Mouse (Mus musculus): ENCODE results near the gene Wdr25.

Wdr25 gene

DNA sequence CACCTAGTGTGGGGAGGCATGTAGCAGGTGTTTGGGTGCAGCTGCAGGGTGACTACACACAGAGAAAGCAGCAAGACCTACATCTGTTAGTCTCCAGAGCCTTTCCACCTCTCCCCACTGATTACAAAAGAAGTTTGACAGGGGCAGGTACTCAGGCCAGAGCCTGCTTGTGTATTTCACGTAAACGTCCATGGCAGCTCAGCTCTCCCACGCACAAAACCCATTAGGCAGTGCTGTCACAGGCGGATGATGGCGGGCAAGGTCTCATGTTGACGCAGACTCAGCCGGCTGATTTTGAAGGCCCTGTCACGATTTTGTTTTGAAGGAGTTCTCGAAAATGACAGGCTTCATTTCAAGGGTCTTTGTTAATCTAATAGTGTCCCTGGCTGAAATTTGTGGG is 45.9 kb downstream of the Wdr25 start:
- no peak for DNase-seq

DNA sequence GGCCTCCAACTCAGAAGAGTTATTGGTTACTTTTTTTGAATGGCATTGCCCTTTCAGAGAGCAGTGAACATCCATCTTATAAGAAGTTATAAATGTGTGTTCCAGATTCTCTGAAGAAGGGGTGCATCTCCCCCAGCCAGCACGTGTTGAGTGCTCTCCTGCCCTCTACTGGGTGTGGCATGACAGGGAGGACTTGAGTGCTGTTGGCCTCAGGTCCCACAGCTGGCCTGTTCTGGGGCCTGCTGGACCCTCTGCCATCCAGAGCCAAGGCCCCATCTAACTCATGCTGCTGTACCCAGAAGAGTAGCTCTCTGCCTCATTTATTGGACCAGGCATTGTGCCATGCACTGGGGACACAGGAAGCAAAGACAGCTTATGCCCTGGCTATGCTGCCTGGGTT is 46.8 kb downstream of the Wdr25 start:
- no peak for DNase-seq

DNA sequence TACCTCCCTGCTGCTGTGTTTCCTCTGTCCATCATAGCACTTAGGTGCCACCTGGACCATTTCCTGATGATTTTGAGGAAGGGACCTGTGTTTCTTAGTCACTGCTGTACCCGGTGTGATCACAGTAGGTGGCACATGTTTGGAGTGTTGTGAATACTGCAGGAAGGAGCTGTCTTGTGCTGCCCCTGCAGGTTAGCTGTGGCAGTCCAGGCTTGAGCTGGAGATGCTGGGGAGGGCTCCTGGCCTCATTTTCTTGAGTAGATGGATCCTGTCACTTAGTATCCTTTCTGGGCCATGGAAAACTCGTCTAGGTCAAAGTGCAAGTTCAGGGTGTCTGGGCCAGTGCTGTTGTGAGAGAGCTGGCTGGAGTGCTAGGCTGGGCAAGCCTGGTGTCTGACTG is 47.9 kb downstream of the Wdr25 start:
- DNase-seq = no peak

DNA sequence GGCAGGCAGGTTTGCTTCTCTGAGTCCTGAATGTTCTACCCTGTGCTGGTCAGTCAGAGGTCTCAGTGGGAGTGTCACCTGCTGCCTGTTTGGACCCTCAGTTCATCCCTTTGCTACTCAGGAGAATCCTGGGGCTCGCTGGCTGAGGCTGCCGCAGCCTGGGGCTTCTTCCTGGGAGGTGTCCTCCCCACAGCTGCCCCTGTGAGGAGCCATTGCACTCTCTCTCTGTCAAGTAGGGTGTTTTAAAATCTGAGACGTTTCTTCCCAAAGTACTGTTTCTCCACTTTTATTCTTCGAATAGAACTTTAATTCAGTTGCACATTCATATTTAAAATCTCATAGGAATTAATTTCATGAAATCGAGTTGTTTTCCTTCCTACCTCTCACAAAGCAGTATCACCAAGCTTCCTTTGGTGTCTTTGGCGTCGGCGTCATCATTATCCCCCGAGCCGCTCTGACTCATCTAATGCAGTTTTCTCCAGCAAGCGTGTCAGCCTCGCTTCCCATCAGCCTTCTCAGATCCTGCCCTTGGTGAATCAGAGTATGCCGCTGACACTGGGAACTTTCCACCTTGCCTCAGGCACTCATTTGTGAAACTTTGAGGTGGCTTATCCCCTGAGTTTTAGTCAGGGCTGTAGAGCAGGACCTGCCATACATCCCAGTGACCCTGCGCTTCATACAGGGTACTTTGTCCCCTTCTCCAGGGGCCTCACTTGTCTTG is 48.9 kb downstream of the Wdr25 start:
- DNase-seq = no peak

DNA sequence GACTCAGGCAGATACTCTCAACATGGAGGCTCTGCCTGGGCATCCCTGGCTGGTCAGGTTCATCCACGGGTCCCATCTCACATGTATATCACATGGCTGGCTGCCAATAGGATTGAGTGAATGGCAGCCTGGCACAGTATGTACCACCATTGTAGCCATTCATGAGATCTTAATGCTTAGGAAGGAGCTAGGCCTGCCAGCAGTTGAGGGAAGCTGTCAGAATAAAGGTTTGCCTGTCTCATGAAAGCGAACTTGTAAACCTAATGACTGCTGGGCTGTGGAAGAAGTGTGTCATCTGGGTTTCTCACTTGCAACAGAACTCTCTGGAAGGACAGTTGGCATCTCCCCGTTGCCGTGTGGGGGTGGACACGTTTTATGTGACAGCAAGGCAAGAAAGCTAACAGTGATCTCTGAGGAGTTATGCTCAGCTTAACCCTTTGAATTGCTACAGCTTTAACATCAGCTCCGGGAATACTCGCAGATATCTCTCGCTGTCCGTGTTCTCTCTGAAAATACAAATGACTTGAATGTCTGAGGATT is 59.6 kb downstream of the Wdr25 start:
- DNase-seq = no peak

DNA sequence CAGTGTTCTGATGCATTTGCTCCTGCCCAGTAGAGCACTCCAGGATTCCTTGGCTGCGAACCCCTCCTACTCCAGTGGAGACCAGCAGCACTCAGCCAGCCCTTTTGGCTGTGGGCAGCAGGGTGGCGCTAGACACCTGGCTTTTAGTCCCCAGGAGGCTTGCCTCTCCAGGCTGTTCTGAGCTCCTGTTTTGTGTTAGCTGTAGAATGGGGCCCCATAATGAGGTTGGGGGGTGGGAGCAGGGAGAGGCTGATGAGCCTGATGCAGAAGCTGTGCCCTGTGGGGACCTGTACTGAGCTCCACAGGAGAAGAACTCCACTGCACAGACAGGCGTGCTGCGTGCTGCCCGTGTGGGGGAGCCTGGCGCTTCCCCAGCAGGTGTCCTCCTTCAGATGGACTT is 60.4 kb downstream of the Wdr25 start:
- DNase-seq = no peak

DNA sequence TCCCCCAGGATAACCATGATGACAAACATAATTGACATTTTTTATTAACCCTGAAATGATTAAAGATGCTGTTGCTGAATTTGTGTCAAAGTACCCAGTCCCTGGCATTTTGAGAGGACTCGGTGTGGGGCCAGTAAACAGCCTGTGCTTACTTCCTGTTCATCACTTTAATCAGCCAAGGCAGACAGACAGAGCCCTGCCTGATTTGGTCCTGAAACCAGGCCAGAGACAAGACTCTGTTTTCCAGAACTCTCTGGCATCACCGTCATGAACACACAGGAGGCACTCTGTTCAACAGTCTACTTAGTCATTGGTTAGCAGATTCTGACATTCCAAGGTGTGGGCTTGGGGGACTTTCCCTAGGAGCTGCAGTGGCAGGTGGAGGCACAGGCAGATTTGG is 61.0 kb downstream of the Wdr25 start:
- no peak for DNase-seq

DNA sequence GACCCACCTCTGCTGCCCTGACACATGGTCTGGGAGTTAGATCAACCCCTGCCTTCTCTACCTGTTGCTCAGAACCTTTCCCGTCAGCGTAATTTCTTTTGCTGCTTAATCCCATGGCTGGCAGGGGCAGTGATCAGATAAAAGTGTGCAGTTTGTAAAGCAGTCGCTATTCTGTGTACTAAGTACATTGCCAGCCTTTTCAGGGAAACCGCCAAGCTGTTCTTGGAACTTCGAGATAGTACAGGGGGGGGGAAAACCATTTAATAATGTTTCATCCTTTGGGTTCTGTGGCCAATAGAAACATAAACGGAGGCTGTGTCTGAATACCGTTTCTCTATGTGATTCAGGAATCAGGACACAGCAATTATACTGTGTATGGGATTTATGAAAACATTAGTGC is 65.1 kb downstream of the Wdr25 start:
- DNase-seq = no peak

DNA sequence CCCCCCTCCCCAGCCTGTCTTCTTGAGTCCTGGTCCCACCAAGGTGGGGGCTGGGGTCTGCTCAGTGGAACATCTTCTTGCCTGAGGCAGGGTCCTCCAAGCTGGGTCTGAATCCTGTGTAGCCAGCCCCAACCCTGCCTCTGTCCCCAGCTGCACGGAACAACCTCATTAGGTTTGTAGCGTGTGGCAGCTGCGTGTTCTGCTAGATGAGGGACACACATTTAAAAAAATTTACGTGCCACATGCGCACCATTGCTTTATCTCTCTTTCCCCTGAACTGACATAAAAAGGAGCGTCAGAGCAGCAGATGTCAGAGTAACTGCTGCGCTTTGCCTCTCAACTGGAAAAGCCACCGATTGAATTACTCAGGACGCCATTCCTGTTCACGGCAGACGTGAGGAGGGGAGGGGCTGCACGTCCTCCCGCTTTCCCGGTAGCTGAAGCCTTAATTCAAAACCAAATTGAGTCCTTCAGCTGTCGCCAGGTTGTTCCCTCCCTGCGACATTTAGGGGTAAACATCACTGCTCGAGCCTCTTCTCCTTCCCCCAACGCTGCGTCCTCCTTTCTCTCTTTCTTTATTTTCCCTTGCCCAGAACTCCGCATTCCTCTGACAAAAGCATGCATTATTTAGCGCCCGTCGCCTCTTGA is 65.7 kb downstream of the Wdr25 start:
- DNase-seq = no peak

DNA sequence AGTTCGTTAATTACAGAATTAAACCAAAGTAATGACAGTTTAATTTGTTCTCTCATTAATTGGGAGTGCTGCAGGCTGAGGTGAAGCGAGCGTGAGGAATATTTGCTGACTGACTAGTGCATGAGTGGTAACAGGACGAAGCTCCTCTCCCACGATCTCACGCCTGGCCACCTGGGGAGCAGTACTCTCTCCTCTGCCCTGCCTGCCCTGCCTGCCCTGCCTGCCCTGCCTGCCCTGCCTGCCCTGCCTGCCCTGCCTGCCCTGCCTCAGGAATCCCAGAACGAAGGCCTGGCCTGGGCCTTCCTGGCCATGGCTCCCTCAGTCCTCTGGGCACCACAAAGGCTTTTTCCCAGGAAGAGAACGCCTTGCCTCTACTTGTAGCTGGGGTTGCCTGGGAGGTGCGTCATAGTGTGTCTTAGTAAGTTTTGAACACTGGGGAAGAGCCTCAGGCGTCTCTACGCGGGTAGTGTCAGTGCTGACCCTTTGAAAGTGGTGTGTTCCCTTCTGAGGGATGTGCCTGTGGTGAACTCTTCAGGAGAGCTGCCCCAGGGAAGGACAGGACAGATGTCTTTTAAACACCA is 66.3 kb downstream of the Wdr25 start:
- DNase-seq = no peak

DNA sequence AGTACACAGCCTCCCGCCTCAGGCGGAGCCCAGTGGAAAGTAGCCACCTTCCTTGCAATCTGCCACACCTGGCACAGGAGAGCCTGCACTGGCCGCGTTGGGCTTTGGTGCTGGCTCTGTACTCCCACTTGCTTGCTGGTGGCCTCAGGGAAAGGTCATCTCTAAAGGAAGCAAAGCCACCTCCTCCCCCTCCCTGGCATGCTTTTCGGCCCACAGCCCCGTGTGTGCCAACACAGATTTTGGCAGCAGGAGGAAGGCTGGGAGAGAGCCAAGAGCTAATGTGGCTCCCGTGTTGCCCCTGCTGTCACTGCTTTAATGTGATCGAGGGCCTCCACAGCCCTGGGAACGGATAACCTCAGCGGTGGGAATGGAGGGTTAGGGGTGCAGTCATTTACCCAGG is 66.8 kb downstream of the Wdr25 start:
- DNase-seq = no peak

DNA sequence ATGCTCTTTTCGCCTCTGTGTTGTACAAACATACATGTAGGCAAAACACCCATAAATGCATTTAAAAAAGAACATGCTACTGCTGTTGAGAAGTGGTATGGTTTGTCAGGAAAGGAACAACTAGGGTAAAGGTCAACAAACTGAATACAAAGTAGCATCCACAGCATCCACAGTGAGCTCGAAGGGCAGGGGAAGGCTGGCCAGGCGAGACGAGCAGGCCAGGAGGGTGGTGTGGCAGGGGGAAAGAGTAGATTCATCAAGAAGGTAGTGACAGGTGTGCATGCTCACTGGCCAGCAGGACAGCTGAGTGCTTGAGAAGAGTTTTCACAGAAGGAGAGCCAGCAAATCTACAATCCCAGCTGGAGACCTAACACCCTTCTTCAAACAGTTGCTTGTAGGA is 74.2 kb downstream of the Wdr25 start:
- no peak for DNase-seq

DNA sequence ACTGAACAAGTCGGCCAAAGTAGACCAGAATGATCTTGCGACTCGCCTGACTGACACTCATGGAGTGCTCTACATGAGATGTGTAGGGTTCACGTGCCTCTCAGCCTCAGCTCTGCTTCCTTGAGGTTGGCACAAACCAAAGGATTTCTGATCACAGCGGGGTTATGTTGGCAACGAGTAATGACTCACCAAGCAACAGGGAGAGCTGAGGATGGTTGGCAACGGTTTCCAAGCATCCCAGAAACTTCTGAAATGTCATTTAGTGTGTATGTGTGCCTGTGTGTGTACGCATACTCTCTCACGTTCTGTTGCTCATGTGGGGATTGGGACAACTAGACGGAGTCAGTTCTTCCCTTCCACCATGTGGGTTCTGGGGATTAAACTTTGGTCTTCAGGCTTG is 74.6 kb downstream of the Wdr25 start:
- DNase-seq = no peak

DNA sequence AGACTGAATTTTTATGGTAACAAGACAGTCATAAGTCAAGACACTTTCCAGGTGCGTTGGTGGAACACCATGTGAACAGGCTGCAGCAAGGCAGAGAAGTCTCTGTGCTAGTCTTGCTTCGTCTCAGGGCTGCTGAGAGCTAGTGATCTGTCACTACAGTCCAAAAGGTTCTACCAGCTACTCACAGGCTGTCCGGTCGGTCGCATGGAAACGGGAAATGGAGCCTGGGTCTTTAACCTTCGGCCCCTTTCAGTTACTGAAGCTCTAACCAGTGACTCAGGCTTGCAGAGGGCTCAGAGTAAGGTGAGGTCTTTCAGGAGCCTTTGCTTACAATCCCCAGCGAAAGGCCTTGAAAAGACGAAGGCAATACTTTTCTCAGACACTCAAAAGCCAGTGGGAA is 78.0 kb downstream of the Wdr25 start:
- DNase-seq = no peak

DNA sequence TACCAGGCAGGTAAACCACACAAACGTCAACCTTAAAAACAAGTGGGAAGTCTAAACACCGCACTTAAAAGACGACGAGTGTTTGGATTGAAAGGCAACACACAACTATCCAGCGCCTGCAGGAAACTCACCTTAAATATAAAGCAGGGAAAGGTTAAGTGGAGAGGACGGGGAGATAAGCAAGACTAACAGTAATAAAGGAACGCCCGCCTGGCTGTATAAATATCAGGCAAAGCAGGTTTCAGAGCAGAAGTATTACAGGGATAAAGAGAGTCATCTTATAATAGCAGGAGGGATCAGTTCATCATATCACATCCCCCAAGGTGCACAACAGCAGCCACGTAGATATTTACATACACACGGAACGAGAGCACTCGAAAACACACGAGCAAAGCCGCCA is 78.8 kb downstream of the Wdr25 start:
- DNase-seq = no peak

DNA sequence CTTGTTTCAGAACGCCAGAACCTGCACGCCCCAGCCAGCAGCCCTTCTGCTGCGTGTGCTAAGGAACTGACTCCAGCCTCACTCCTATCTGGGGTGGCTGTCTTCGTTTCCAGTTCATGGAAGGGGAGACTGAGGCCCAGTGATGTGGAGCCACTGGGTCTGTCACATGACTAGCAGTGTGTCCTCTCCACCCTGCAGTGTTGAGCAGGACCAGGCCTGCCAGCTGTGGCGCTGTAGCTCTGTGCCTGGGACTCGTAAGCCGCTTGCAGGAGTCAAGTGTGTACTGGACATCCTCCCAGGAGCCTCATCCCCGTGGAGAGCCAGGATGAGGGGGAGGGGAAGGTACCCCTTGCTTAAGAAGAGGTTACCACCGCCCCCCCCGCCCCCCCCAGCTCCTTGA is 86.5 kb downstream of the Wdr25 start:
- no peak for DNase-seq

DNA sequence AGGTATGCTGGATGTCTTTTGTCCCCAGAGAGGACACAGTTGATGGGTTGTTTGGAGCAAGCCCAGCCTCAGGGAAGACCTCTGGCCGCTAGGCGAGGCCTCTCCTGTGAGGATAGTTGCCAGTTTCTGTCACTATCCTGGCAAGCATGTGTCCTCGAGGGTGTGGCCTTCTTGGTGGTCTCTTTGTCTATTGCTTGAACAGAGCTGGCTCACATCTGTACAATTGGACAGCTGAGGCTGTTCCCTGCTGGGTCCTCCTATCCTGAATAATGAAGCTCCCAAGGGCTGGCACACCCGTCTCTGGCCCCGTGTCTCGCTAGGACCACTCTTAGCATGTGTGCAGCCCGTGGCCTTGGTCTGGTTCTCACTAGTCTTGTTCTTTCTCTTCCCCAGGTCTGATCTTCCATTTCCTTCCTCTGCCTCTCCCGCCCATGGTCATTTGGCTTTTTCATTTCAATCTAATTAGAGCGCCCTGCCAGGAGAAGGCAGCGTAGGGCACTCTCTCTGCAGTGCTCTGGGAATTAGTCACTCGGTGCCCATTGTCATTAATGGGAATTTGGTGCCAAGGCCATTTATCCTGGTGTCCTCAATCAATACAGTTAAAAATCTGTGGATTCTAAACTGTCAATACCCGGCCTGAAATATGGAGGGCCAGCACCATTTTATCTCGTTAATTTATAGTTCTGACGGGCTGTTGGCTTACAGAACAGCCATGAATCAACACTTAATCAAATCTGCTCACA is 88.7 kb downstream of the Wdr25 start:
- DNase-seq = no peak

DNA sequence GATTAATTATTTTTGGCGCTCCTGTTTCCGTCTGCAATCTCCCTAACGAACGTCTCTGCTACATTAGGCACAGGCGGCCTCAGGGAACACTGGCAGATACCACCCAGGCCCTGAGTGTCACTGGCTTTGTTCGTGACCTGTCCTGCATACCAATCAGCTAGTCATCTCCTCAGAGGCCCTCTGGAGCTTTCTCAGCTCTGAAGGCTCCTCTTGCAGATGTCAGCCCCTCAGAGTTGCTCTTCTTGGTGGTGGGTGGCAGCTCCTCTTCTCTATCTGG is 89.2 kb downstream of the Wdr25 start:
- no peak for DNase-seq

DNA sequence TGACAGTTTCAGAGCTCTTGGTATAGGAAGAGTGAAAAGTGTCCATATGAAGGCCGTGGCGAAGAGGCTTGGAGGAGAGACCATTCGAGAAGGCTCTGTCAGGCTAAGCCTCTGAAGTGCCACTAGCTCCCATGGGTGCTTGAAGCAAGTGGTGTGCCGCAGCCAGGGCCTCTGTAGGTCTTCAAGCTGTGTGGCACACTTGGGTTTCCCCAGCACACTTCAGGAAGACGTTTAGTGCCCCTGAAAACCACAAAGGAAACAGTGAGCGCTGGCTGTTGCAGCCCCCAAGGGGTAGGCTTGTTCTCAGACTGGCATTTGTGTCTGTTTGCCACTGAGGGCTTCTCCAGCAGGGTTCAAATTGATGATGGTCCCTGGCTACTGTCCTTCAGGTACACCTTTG is 90.1 kb downstream of the Wdr25 start:
- no peak for DNase-seq

DNA sequence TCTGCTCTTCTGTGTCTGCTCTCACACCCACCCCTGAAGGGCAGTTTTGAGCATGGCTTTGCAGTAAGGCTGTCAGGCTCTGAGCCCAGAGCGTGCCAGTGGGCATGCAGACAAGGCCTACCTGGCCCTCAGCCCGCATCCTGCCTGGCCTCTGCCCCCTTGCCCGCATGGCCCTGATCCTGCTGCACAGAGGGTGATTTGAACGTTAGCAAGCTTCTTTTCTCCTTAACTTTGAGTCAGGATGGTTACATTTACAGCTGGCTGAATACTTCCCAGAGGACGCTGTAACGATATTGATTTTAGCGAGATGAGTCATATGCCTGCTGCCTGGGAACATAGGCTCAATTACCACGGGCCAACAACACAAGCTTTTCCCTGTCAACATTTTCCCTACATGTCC is 91.0 kb downstream of the Wdr25 start:
- DNase-seq = no peak

DNA sequence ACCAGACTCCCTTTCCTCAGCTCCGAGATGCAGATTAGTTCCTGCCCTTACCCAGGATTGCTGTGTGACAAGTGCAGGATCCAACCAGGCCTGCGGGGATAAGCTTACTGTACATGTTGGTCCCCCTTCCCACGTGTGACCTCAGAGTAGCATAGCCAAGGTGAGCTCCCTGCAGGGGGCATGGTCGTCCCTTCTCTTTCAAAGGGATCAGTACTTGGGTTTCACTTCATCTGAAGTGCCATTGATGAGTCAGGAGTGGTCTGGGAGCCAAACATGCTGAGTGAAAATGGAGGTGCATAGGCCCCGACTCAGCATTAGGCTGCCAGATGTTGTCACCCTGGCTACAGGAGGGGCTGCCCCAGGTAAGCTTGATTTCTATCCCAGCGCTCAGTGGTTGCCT is 91.6 kb downstream of the Wdr25 start:
- no peak for DNase-seq

DNA sequence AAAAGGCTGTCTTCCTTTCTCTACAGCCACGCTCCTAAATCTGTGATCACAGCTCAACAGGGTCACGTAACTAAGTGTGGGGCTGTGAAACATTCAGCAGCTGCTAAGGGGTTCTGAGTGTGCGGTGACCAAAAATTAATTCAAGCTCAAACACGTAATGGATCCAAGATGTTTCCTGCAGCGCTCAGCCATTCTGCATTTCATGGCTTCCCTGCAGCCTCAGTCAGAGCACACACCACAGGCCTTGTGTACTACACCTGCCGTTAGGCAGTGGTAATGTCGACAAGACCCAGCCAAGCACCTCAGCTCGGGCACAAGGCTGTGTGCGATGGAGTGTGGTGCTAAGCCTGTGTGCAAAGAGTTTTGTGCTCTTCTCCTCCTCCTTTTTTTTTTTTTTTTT is 94.0 kb downstream of the Wdr25 start:
- no peak for DNase-seq

DNA sequence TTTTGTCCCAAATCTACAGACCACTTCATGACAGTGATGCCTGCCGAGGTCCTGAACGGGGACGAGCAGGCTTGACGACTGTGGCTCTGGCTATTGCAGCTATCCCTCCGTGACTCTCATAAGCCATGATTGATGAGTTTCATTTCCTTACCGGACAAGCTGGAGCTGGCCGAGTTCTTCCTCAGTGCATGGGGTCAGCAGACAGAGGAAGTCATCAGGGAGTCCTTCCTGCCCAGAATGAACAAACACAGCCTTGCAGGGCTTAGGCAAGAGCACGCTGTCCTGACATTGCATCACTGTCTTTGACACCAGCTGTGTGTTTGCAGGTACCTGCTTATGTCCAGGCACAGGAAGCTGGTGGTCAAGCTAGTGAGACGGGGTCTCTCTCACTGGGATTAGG is 97.0 kb downstream of the Wdr25 start:
- no peak for DNase-seq

DNA sequence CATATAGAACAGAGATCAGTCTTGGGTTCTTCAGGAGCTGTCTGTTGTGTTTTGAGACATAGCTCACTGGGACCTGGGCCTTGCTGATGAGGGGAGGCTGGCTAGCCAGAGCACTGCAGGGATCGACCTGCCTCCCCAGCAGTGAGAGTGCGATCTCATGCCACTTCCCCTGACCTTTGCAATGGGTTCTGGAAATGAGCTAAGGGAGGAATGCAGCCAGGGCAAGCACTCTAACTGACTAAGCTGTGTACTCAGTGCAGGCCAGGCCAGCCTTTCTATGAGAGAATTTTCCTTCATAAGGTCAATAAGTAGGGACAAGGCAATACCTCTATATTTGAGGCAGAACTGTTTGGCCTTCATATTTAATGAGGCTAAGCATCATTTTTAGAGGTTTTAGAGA is 99.6 kb downstream of the Wdr25 start:
- DNase-seq = no peak

All from B cell, adult 2 months (primary cell).